In the genomic region with DNA sequence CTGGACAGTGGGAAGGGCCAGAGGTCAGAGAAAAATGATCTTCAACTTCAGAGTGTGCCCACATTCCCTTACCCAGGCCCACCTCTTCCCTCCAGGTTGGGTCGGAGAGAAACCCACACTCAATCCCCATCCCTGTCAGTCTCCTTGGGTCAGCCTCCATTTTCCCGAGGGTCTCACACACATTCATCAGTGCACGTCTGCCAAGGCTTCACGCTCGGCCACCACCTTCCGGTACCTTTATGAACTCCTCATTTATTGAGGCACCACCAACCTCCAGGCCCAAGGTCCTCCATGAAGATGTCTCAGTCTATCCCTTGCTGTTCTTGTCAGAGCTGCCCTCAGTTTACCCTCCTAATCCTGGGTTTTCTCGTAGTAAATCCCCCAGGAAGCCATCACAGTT, we compare ENCODE assay signal across 31 mouse cellular contexts. TPM values are rescaled to one million over a fixed set of nuclear protein-coding genes. Genes with fewer than 3 reads are reported as not detected.
"Had no signal": no experiment of that assay in that cellular context is flagged by ENCODE, and none has a peak within 500 bp of the region (broad histone marks: within the 10 kb centered on the region; RNA-seq: fewer than 3 reads in every experiment).

No protein-coding gene starts in this region.

- H3K27ac ChIP-seq: limb, embryonic 10.5 days; limb, embryonic 12.5 days; limb, embryonic 13.5 days; limb, embryonic 15.5 days; liver, embryonic 12.5 days; liver, embryonic 13.5 days; liver, embryonic 14.5 days; liver, embryonic 15.5 days; lung, embryonic 15.5 days; macrophage; midbrain, embryonic 10.5 days; midbrain, embryonic 12.5 days; midbrain, embryonic 13.5 days; midbrain, embryonic 15.5 days had no signal

- DNase-seq: left cerebral cortex, postnatal 4 days; liver; liver, embryonic 13.5 days; liver, postnatal 0 days; lung, adult 18-20 months; lung, adult 2 months; lung, embryonic 14.5 days; lung, postnatal 10 days; lung, postnatal 14 days; lung, postnatal 36 days; lung, postnatal 4 days; midbrain, embryonic 14.5 days had no signal

- H3K4me3 ChIP-seq: limb, embryonic 10.5 days; limb, embryonic 12.5 days; limb, embryonic 13.5 days; limb, embryonic 15.5 days; liver, embryonic 12.5 days; liver, embryonic 13.5 days; liver, embryonic 15.5 days; lung, embryonic 15.5 days; megakaryocyte, embryonic 14.5 days; midbrain, embryonic 10.5 days; midbrain, embryonic 12.5 days; midbrain, embryonic 13.5 days; midbrain, embryonic 15.5 days; myocyte had no signal

RNA-seq across cellular contexts. Expression of a gene that starts 2.1 kb away (rescaled TPM):
- total RNA-seq: left cerebral cortex, postnatal 4 days; liver, adult 2 months; megakaryocyte, adult 5-6 weeks; megakaryocyte-erythroid progenitor cell, adult 5-6 weeks; monocyte, adult 5-6 weeks had no signal
